Mouse (Mus musculus): ENCODE data around the gene Car1. TPM values are rescaled to one million over a fixed set of nuclear protein-coding genes. Genes with fewer than 3 reads are reported as not detected.
"Not testable (repeated sequence)": the region's sequence is repeated elsewhere in the genome, so short reads cannot be mapped to it uniquely, and the experiment has no call there.

The Car1 gene
- polyA plus RNA-seq (2015; fragmentation: Nextera tagmentation; extraction: Ambion mirVana): 0.19 and 0.40 TPM in 2 replicates

- Histone ChIP-seq H3K27me3 (replicated peaks) (no peaks in the 10 kb centered on the region), H3K9ac (no peak within 1 kb of the TSS), H3K27ac (no peak within 1 kb of the TSS), H3K4me2 (no peak within 1 kb of the TSS), H3K4me1 (no peaks in the 10 kb centered on the region), H3K4me3 (no peak within 1 kb of the TSS), H3K36me3 (replicated peaks) (no peaks in the 10 kb centered on the region), H3K9me3 (no peaks in the 10 kb centered on the region)
- no peak for ATAC-seq (replicated peaks)
- WGBS: 86% methylated on average over 1 of the region's 1 CpGs
These were observed at the start of gene Car1 for GRCm38 (mm10) chr3:14808211-14808610. Gene Car1, minus strand, starts transcription at chr3:14808368.

DNA sequence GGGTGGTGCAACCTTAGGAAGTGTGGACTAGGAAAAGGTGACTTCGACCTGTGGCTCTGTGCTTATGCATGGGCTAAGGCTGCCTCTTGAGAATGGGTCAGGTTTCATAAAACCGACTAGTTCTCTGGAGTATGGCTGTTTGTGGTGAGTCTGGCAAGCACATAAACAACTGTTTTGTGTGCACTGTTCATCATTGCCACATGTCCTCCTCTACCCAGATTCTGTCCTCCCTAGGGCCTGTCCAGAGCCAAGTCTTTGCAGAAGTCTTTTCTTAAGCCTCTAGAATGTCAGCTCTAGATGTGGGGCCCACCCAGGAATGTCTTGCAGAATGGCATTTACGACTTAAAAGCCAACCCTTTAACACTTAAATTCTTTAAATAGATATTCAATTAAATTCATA lies 49.7 kb upstream of the Car1 start:
- whole genome bisulfite sequencing: 91% methylated on average over 3 of the region's 3 CpGs
- Histone ChIP-seq H3K27ac (no peak overlapping the region), H3K9ac (no peak overlapping the region), H3K4me2 (no peak overlapping the region), H3K9me3 (no peaks in the 10 kb centered on the region), H3K4me1 (peaks cover 6% of the 10 kb centered on the region; the same call in 1 of the 2 replicates), H3K36me3 (replicated peaks) (no peaks in the 10 kb centered on the region), H3K27me3 (replicated peaks) (no peaks in the 10 kb centered on the region), H3K4me3 (no peak overlapping the region)
- no peak for ATAC-seq (replicated peaks)

GRCm38 (mm10) chr3:14854446-14854845 lies 46.3 kb upstream of the Car1 start:
- no peak for ATAC-seq (replicated peaks)
- H3K27ac ChIP-seq: no peak overlapping the region

DNA sequence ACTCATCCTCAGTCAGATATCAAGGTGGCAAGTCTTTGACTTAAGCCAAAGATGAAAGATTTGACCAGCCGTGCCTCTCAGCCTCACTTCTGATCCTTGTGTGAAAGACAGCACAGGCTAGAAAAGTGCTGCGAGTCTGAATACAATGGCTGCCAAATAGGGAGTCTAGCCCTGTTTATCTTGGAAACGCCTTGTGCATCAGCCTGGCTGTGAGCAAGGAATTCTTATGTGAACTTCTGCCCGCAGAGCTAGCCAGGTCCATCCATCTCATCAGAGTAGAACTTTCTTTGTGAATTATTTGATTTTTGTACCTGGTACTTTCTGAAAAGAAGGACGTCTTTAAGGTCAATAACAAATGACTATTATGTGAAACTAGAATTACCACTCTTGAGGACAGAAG lies 45.8 kb upstream of the Car1 start:
- WGBS: 66% methylated on average over 5 of the region's 5 CpGs
- H3K27ac ChIP-seq: no peak overlapping the region
- no peaks in the 10 kb centered on the region for H3K4me1 ChIP-seq
- H3K4me3 ChIP-seq: no peak overlapping the region
- ATAC-seq (replicated peaks): no peak
- no peak overlapping the region for H3K9ac ChIP-seq
- no peaks in the 10 kb centered on the region for H3K27me3 ChIP-seq (replicated peaks)
- H3K9me3 ChIP-seq: no peaks in the 10 kb centered on the region
- H3K4me2 ChIP-seq: no peak overlapping the region
- H3K36me3 ChIP-seq (replicated peaks): no peaks in the 10 kb centered on the region

More at GRCm38 (mm10) chr3:14854446-14854845, 46.3 kb upstream of the Car1 start:
- Histone ChIP-seq H3K4me2 (no peak overlapping the region), H3K9me3 (no peaks in the 10 kb centered on the region), H3K36me3 (replicated peaks) (no peaks in the 10 kb centered on the region), H3K4me3 (no peak overlapping the region), H3K4me1 (no peaks in the 10 kb centered on the region), H3K9ac (no peak overlapping the region), H3K27me3 (replicated peaks) (no peaks in the 10 kb centered on the region)
- WGBS: 66% methylated on average over 1 of the region's 1 CpGs

DNA sequence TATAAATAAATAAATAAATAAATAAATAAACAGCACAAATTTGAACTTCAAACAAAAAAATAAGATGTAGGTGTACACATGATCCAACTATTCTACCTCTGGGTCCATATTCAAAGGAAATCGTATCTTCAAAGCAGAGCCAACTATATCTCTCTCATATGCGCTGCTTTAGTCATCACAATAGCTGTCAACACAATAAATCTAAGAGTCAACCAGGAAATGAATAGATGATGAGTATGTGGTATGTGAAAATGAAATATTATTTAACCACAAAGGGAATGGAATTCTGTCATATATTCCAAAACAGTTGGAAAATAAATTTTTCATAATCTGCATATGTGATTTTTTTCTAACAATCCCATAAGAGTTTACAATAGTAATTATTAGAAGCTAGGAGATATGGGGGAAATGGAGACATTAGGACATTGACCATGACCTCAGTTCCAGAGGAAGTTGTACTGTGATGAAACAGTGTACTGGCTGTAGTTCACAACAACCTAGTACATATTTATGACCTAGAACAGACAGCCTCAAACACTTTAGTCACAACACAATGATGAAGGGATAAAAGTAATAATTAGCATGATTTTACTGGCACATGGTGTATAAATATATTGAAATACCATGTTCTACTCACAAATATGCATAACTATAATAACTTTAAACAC lies 40.6 kb upstream of the Car1 start:
- ATAC-seq (replicated peaks): no peak
- Histone ChIP-seq H3K9ac (no peak overlapping the region), H3K9me3 (no peaks in the 10 kb centered on the region), H3K27me3 (replicated peaks) (no peaks in the 10 kb centered on the region), H3K4me2 (no peak overlapping the region), H3K36me3 (replicated peaks) (no peaks in the 10 kb centered on the region), H3K4me1 (no peaks in the 10 kb centered on the region), H3K27ac (no peak overlapping the region), H3K4me3 (no peak overlapping the region)
- 89% methylated on average over 2 of the region's 2 CpGs for WGBS

DNA sequence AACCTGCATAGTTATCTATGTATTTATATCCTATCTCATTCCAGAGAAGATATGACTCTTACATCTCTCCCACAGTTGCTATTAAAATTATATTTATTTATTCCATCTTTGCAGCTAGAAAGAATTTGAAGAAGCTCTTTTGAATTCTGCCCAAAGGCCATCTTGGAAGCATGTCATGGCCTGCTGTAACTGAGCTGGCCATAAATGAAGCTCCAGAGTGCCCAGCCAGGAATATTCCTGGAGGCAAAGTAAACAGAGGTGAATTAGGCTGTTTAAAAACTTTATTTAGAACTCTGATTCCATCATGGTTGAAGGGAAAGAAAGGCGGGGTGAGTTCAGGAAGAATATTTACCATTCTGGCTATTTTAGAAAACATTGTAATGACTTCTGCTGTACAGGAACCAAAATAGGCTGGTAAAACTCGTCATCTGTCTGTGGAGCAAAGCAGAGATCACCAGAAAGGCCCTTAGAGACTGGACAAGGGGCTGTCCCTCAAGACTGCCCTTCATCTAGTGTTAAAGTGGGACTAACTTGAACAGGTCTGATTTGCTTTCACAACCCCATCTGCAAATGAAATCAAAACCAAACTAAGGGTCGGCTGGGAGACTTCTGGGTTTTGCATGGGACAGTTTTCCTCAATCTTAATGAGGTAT lies 31.4 kb upstream of the Car1 start:
- H3K4me2 ChIP-seq: no peak overlapping the region
- no peaks in the 10 kb centered on the region for H3K9me3 ChIP-seq
- no peak overlapping the region for H3K4me3 ChIP-seq
- WGBS: 85% methylated on average over 3 of the region's 3 CpGs
- ATAC-seq (replicated peaks): no peak
- H3K27me3 ChIP-seq (replicated peaks): no peaks in the 10 kb centered on the region
- H3K4me1 ChIP-seq: no peaks in the 10 kb centered on the region
- no peak overlapping the region for H3K9ac ChIP-seq
- H3K27ac ChIP-seq: no peak overlapping the region
- H3K36me3 ChIP-seq (replicated peaks): no peaks in the 10 kb centered on the region

GRCm38 (mm10) chr3:14838936-14839335 lies 30.8 kb upstream of the Car1 start:
- Histone ChIP-seq H3K9ac (no peak overlapping the region), H3K36me3 (replicated peaks) (no peaks in the 10 kb centered on the region), H3K4me3 (no peak overlapping the region), H3K27ac (no peak overlapping the region), H3K9me3 (no peaks in the 10 kb centered on the region), H3K27me3 (replicated peaks) (no peaks in the 10 kb centered on the region), H3K4me2 (no peak overlapping the region), H3K4me1 (no peaks in the 10 kb centered on the region)
- no peak for ATAC-seq (replicated peaks)
- 100% methylated on average over 1 of the region's 1 CpGs for WGBS

DNA sequence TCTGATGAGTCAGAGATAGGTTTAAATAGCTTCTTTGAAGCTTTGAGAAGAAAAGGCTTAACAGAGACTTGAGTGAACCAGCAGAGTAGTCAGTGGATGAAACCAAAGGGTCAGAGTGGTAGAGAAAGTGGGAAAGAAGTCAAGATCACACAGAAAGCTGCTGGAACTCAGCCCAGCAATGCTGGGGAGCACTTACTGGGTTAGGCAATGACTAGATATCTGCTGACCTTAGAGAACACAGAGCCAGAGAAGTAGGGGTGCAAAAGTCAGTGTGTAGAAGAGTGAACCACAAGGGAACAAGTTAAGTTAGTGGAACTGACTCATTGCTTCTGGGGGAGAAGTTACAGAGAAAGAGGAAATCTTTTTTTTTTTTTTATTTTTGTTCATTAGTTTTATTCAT lies 24.6 kb upstream of the Car1 start:
- Histone ChIP-seq H3K9me3 (no peaks in the 10 kb centered on the region), H3K4me3 (no peak overlapping the region), H3K27ac (no peak overlapping the region), H3K36me3 (replicated peaks) (no peaks in the 10 kb centered on the region), H3K4me1 (no peaks in the 10 kb centered on the region), H3K9ac (no peak overlapping the region), H3K4me2 (no peak overlapping the region), H3K27me3 (replicated peaks) (no peaks in the 10 kb centered on the region)
- no peak for ATAC-seq (replicated peaks)

DNA sequence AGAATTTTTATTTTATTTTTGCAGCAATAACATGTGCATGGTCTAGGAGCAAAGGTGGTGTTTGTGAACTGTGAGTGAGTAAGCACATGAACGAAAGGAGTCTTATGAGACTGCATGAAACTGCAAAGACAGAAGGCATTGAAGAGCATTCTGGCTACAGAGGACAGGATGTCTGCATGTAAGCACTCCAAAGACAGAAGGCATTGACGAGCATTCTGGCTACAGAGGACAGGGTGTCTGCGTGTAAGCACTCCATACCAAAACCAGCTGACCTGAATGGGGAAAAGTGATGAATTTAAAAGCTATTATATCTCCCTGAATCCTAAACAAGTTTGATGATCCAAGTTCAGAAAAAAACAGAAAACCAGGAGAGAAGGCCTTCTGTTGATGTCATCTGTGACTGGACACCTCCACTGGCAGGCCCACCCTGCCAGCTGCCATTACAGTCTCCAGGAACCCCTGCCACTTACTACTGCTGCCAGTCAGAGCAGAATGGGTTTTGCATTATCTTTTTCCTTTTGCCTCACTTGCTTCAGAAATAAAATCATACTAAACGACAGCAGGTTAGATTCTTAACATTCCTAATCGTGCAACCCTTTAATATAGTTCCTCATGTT lies 23.2 kb upstream of the Car1 start:
- no peak overlapping the region for H3K4me2 ChIP-seq
- H3K36me3 ChIP-seq (replicated peaks): no peaks in the 10 kb centered on the region
- H3K9ac ChIP-seq: no peak overlapping the region
- no peaks in the 10 kb centered on the region for H3K27me3 ChIP-seq (replicated peaks)
- H3K4me1 ChIP-seq: no peaks in the 10 kb centered on the region
- no peak for ATAC-seq (replicated peaks)
- H3K9me3 ChIP-seq: no peaks in the 10 kb centered on the region
- H3K4me3 ChIP-seq: no peak overlapping the region
- no peak overlapping the region for H3K27ac ChIP-seq
- WGBS: 90% methylated on average over 5 of the region's 5 CpGs

- Histone ChIP-seq H3K36me3 (replicated peaks) (no peaks in the 10 kb centered on the region), H3K4me3 (no peak overlapping the region), H3K9me3 (no peaks in the 10 kb centered on the region), H3K4me2 (no peak overlapping the region), H3K27ac (no peak overlapping the region), H3K9ac (no peak overlapping the region), H3K4me1 (no peaks in the 10 kb centered on the region), H3K27me3 (replicated peaks) (no peaks in the 10 kb centered on the region)
- ATAC-seq (replicated peaks): no peak
These were observed 20.7 kb upstream of the Car1 start for GRCm38 (mm10) chr3:14828896-14829295.

- no peaks in the 10 kb centered on the region for H3K4me1 ChIP-seq
- no peaks in the 10 kb centered on the region for H3K9me3 ChIP-seq
- no peaks in the 10 kb centered on the region for H3K36me3 ChIP-seq (replicated peaks)
- no peak for ATAC-seq (replicated peaks)
- no peaks in the 10 kb centered on the region for H3K27me3 ChIP-seq (replicated peaks)
- 78% methylated on average over 1 of the region's 1 CpGs for WGBS
- H3K9ac ChIP-seq: no peak overlapping the region
- no peak overlapping the region for H3K4me2 ChIP-seq
- H3K4me3 ChIP-seq: no peak overlapping the region
- H3K27ac ChIP-seq: no peak overlapping the region
These were observed 11.8 kb upstream of the Car1 start for GRCm38 (mm10) chr3:14819844-14820504.

GRCm38 (mm10) chr3:14815396-14815795 lies 7.2 kb upstream of the Car1 start:
- H3K9me3 ChIP-seq; H3K27ac ChIP-seq; H3K36me3 ChIP-seq (replicated peaks); H3K27me3 ChIP-seq (replicated peaks); ATAC-seq (replicated peaks); H3K4me2 ChIP-seq; H3K4me1 ChIP-seq; H3K9ac ChIP-seq; H3K4me3 ChIP-seq: not testable (repeated sequence)
- 89% methylated on average over 1 of the region's 1 CpGs for WGBS
